Mouse (Mus musculus) neural tube, embryonic 10.5 days (tissue): Measurements from ENCODE around the gene Adamts8.

ENCODE experiments used
- DNase-seq: peaks from one replicate; pipeline ENCODE4 v3.0.0-alpha.2; 2017; ENCODE audit warnings: low spot score; ENCODE audit errors: extremely low spot score

Gene Adamts8

DNA sequence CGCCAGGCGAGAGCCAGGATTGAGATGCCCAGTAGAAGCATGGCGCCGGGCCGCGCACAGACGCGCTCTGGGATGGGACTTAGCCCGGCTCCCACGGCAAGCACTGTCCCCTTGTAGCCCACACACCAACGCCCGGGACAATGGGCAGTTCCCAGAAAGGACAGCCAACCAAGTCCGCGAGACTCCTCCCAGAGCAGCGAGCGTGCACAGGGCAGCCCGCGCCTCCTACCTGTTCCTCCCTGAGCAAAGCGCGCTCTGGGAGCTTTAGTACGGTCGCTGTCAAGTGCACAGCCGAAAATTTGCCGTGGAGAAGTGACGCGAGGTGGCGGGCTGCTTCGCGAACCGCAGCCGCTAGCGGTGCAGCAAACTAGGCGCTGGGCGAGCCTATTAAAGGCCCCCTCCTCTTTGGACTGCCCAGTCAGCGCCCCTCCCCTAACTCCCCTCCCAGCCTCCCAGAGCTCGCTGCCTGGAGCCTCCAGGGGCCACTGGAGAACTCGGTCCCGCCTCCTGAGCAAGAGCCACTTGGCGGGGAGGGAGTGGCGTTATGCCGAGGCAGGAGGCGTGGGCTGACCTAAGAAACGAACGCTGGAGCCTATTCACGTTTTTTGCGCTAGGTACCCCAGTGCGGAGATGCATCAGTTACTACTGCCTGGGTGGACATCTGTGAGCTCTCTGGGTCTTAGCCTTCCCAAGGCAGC is 20.0 kb upstream of the Adamts8 start, which contains the start of gene Adamts15:
TSS of gene Adamts15 (minus strand) at position 256 of the 698 bp plus-strand sequence.
- peak; percentile 75 for DNase-seq

DNA sequence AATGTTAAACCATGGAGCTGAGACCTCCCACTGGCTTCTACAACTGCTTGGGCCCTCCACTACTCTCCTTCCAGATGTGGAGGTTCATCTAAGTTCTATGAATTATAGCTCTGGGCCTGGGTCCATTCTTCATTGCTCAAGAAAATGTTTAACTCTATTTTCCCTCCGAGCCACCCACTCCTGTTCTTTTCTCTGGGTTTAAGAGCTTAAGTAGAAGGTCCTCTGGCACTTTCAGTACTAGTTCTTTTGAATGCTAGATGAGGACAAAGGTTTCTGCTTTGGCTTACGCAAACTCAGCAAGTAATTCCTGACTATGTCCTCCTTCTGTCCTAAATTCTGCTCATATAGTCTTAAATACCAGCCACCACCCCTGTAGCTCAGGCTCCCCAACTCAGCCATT is 13.6 kb upstream of the Adamts8 start:
- DNase-seq: no peak

DNA sequence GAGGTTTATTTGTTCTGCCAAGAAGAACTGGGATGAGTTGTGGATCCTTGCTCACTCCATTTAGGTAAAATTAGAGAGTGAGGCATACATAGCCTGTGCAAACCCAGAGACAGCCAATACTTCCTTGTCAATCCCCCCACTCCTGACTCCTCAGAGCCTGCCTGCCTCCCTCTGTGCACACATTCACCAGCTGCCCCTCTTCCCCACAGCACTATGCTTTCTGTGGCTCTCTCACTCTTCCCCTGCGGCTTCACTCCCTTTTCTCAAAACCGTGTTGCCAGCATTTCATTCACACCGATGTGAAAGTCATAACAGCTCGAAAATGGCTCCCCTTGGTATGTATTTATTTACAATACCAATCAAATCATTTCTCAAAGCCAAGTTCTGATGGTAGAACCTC is 10.0 kb upstream of the Adamts8 start:
- no peak for DNase-seq

DNA sequence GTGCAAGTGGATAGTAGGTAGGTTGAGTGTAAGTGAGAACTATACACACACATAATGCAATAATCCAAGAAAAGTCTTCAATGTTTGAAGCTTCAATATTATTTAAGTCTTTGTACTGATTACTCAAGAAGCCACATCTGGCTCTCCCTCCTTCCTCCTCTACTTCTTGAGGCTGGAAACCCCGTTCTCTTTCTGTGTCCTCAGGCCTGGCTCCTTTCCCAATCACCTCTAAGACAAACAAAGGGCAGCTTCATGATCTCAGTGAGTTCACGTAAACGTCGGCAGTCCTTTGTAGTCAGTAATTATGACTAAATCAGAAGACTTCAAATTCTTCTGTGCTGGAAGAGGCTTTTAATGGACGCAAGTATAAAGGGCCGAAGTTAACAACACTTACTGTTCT is 7.5 kb upstream of the Adamts8 start:
- DNase-seq: no peak

DNA sequence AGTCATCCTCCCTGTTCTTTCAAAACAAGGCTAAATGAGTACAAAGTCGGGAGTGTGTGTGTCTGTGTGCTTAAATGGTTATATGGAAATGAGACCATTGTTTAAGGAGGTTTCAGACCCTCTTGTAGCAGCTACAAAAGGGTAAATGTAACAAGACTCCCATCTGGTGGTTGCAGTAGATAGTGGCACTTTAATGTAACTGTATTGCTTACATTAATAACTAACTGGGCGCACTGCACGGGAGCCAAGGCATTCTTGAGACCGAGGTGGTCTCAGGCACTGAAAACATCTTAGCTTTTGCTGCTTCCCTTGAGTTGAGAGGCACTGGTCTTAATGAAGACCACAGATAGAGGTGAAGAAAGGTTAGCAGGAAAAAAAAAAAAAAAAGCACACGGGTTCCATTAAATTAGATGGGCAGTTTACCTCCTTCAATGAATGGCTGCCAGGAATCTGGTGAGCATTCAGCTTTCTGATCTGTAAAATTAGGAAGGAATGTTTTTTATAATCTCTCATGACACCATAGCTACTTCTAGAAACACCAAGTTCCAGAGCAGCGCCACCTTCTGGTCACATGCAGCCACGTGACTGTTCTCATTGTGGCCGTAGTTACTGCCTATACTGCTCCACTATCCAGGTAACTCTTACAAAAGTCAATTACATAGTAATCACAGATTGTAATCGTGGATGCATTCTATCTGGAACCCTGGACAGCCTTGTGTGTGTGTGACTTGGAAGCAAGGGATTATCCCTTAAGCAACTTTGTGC is 5.5 kb upstream of the Adamts8 start:
- peak; percentile 47 for DNase-seq

DNA sequence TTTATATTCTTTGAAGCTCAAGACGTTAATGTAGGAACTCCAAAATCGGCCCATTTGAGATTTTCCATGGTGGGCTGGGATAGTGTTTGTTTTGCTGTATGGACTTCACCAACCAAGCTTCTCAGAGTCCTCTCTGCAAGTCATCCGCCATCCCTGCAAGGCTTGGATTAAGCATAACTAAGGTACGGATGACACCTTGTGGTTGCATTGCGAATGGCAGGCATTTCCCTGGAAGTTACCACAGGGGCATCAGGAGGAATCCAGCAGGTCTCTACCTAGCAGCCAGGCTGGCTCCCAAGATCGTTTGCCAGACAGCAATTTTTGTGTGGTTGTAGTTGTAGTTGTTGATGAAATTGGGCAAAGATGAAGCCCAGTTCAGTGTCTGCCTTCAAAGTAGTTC is 2.0 kb upstream of the Adamts8 start:
- DNase-seq: peak; percentile 92

DNA sequence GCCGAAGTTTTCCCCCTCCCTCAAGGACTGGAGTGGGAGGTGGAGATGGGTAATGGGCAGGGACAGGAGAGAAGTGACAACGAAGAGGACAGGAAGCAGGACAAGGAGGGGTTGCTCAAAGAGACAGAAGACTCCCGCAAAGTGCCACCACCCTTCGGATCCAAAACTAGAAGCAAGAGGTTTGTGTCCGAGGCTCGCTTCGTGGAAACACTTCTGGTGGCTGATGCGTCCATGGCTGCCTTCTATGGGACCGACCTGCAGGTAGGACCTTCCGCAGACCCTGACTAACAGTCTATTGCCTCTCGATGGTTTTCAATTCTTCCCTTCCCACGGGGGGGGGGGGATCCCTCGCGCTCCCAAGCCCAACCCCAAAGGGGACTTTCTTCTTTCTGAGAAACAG is 979 bp downstream of the Adamts8 start:
- DNase-seq: no peak

DNA sequence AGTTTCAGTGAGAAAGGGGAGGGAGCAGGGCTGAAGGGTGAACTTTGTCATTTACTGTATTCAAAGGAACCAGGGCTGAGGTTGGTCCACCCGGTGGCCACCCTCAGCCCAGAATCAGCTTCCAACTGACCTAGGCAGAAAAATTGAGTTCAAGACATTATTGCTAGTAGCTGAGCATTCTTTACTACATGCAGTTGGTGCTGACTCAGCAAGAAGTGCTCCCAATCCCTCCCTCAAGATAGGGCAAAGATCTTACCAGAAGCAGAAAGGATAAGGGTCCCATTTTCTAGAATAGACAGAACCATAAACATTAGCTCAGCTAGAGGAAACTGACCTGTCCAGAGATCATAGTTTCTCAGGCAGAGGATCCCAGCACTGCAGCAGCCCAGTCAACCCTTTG is 1.9 kb downstream of the Adamts8 start:
- no peak for DNase-seq

DNA sequence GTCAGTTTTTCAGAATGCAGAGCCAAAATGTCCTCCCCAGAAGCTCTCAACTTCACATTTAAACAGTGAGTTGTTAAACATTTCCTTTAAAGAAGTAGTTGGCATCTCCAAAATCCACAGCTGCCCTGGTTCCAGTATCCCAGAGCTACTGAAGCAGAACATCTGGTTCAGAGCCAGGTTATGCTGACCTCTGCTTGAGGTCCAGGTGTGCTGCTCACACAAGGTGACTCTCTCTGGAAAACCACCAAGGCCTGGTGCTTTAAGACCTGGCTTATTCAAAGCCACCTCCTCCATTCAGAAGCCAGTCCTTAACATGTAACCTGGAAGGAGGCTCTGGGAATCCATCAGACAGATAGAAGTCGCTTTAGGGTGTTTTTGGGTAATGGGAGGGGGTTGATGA is 2.9 kb downstream of the Adamts8 start:
- no peak for DNase-seq

DNA sequence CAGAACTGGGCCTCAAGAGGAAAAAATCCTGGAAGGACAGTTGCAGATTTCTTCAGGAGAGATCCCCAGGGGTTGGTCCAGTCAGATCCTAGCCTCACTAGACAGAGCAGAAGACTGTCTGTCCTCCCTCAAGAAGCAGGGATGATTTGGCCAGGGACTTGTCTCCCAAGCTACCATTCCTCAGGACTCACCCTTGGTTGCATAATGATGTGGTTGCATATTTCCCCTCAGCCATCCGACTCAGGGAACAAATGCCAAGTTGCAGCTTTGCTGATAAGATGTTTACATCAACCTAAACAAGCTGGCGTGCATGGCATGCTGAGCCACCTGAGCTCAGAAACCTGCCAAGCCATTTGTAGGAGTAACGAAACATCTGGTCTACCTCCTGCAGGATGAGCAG is 7.1 kb downstream of the Adamts8 start:
- DNase-seq: no peak

DNA sequence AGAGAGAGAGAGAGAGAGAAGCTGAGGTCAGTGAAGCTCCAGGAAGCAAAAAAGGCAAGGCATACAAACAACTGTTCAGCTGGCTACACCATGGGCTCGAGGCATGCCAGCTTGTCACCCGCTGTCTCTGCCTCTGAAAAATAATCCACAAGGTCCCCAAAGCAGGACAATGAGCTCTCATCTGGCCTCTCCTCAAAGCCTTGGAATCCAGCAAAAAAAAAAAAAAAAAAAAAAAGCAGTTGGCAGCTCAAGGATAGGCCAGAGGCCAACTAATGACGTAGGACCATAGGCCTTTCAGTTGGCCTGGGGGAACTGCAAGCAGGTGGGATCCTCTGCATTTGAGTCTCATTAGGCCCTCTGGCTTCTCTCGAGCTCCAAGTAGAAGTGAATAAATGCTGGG is 7.6 kb downstream of the Adamts8 start:
- DNase-seq: no peak

DNA sequence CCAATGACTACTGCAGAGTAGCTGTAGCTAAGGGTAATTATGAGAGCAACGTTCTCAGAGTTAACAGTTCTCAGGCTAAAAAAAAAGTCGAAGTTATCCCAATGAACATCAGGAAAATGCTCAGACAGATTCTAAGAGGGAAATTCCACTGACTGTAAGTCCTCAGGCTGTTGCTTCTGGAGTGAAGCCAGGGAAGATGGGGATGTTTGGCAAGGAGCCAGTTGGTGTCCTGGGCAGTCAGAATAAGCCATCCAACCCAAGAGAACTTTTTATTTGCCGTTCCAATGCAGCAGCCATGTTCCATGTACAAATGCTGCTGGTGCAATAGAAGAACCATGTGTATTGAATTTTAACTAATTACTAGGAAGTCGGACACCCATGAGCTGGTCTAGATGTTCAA is 8.2 kb downstream of the Adamts8 start:
- no peak for DNase-seq

DNA sequence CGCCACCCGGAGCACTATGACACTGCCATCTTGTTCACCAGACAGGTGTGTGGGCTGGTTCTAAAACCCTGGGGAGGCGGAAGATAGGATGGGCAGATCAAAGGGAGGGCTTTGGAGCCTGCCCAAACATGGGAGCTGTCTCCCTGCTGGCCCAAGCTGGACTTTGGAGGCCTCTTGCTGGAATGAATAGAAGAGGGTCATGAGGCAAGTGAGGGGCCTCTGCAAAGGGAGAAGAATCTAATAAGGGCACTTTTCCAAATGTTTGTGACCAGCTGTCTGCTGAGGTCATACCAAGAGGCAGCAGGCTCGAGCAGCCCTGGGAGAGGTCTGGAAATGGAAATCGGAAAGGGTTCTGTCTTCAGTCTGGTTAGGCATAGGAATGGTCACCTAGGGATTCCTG is 9.1 kb downstream of the Adamts8 start:
- no peak for DNase-seq

DNA sequence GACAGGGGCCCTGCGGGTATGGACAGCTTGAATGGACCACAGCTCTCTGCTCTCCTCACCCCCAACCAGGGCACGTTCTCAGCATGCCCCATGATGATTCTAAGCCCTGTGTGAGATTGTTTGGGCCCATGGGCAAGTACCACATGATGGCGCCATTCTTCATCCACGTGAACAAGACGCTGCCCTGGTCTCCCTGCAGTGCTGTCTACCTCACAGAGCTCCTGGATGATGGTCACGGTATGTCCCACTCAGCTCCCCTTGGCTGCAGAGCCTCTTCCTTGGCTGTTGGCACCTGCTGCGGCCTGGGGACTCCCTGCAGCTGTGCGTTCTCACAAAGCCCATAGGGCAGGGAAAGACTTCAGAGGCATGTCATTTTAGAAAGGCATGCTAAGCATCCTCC is 10.9 kb downstream of the Adamts8 start:
- no peak for DNase-seq

DNA sequence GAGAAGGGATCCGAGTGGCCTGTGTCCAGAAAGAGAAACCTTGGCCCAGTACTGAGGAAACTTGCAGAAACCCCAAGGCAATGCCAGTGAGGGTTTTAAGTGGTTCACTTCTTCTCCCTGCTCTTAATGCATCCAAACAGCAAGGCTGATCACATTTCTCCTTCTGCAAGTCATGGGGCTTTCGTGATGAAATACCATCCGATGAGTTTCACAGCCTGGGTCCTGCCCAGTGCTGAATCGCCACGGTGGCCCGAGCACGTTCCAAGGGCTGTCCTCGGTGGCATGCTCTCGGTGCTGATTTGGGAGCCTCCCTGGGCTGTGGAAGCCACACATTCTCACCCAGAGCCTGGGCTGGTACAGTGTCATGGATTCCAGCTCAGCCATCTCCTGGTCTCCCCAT is 12.9 kb downstream of the Adamts8 start:
- DNase-seq: no peak

DNA sequence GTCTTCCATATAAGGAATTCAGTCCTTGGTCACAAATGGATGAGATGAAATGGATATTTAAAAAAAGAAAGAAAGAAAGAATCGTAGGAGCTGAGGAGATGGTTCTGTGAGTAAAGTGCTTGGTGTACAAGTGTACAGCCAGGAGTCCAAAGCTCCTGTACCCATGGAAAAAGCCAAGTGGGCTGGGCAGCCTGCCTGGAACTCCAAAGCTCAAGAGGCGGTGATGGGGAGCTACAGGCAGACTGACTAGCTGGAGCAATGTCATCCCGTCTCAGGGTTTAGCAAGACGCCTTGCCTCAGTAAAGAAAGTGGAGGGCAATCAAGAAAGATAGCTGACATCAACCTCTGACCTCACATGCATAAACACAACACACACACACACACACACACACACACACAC is 21.4 kb downstream of the Adamts8 start:
- no peak for DNase-seq

DNA sequence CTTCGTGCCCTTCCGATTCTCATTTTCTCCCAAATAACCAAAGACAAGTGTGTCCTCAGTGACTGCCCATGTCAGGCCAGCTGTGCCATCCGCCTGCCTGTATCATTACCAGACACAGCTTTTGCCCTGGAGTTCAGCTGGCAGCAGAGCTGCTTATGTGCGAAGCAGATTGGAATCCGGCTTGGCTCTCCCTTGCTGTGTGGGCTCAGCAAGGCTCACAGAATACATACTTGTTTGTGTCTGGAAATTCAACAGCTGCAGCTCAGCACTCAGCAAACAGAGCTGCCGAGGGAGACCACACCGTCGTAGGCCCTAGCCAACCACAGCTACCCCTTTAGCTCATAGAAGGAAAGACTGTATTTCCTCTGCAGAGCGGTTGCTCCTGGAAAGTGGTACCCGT is 22.3 kb downstream of the Adamts8 start:
- no peak for DNase-seq

DNA sequence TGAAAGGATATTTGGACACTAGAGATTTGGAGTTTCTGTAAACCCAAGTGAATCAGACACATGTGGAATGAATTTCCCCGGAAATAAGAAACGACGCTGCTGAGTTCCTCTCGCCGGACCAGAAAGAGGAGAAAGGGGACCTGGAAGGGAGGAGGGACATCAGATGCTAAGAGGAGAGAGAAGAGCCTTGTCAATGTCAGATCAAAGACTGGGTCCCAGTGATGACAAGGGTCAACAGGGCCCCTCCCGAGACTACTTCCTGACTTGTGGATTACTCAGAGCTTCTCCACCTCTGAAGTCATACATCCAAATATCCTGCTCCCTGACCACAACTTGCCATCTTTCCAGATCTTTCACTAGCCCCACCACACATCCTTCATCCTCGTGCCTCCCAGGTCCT is 24.5 kb downstream of the Adamts8 start:
- DNase-seq: no peak

DNA sequence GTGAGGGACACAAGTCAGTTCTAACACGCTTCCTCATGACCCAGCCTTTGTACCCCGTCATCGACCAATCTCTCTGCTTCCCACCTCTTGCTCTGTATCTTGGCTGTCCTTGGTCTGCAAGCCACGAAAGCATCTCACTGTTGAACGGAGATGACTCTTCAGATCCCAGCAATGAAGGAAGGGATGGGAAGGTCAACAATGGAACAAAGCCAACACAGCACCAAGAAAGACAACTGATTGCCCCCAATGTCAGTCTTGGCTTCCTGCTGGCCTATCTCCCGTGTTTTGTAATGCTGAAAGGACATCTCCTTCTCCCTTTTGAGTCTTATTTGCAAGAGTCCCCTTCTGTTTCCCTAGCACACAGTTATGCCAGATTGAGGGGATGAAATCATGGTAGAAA is 25.8 kb downstream of the Adamts8 start:
- no peak for DNase-seq

DNA sequence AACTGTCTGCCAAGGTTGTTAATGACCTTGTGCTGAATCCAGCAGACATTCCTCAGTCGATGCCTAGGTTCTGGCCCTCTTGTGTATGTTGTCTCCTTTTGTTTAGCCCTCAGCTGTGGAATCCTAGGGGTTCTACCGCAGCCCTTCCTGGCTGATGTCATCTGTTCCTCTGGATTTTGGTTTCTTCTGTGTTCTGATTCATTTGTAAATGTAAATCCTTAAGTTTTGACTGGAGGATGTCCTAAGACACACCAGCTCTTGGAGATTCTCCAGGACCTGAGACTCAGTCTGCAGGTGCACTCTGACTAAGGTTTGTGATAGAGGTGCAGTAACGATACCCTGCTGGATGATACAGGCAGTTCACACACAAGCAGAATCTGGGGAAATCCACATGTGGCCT is 27.6 kb downstream of the Adamts8 start:
- DNase-seq: no peak

DNA sequence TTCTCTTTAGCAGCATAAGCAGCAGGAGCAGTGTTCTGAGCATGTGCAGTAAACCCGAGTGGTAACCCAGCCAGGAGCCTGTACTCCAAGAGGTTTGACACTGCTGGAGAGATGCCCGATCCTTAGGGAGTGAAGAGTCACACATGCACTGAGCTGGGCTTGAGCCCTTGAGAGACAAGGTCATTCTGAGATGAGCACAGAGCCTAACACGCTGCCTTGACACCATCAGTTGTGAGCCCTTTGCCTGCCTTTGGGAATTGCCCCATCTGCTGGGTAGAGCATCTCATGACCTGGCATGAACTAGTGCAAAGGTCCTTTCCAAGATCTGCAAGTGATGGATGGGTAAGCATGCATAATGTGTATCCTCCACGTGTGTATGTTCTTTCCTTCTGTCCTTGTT is 29.6 kb downstream of the Adamts8 start:
- no peak for DNase-seq

DNA sequence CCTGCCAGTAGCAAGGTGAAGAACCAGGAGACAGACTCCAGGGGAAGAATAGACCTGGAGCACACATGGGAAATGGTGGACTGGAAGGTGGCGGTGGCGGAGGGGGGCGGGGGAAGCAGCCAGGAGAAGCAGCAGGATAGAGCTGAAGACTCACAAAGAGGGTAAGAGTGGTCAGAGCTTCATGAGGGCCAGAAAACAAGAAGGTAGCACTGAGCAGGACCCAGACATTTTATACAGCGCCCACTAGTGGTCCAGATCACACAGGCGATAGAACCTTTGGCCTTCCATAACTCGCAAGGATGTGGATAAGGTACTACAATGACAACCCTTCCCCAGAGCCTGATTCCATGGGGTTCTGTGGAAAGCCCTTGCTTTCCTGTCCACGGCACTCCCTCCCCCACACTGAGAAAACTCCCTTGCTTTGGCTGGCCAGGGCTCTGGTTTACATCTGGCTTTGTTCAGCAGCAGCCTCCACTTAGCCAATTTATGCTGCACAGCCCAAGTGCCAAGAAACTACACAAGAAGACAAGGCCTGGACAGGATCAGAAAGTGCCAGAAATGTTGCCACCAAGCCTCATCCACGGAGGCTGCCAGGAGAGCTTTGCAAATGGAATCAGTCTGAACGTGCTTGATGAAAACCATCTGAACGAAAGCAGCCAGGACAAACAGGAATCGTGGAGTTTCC is 34.1 kb downstream of the Adamts8 start:
- no peak for DNase-seq

DNA sequence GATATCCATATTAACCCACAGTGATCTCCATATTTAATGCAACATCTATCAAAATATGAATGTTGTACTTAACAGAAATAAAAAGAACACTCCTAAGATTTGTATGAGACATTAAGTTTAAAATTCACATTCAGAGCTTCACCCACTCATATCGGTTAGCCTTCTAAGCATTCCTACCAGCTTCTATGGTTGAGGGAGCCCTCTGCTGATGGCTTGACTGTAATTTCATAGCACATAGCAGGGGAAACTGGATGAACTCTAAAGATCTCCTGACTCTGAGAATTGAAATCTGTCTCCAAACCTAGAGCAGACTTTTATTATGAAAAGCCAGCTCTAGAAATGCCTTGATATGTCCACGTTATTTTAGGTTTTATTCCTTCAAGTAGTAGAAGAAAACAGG is 38.1 kb downstream of the Adamts8 start:
- DNase-seq: no peak
